8 mouse cellular contexts compared by ENCODE assay signal in the genomic region with DNA sequence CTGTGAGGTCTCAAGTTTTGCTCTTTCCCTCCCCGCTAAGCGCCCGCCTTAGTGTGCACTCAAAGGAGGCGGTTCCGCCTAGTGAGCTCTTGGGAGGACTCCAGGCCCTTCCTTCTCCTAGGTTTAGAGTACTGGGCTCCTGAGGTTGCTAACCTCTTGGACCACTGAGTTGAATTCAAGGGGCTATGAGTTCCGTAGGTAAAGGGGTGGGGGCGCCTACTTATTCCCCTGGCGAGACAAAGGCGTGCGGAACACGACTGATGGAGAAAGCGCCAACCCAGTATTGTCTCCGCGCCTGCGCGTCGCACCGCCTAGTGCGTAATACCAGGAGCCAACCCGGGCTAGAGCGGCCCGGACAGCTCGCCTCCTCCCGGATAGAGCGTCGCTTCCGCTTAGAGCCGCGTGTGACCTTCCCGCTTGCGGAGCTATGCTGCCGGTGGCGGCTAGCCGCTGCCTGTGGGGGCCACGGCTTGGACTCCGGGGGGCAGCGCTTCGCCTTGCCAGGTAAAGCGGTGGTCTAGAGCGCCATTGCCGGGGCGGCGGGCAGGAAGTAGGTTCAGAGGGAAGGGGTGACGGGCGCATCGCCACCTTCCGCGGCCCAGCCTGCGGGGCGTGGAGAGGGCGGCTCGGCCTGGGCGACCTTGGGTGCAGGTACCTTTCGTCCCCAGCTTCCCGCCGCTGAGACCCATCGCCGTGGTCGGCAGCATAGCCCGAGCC. TPM values are rescaled to one million over a fixed set of nuclear protein-coding genes. Genes with fewer than 3 reads are reported as not detected.
DNase-seq lines count a peak whose midpoint lies in the region; ATAC-seq and TF ChIP-seq lines count a peak whose summit lies in the region.

Gene Mrpl12, plus strand, starts transcription at position 349 of the 717 bp plus-strand sequence.

- 0 out of 2 replicates have a peak, but pooled peaks have one; percentile 14 for TF ChIP-seq EP300 in ES-Bruce4 (IDR thresholded peaks at IDR 0.05; ENCODE audit: insufficient read depth, low read depth, low read length)

- DNase-seq in forebrain, embryonic 14.5 days (ENCODE audit: low spot score): peak; percentile 99
- DNase-seq in heart, postnatal 14 days: peak; percentile 90
- peak; percentile 90 for DNase-seq in layer of hippocampus, adult 11-12 months (ENCODE audit: low spot score)
- peak; percentile 87 to 90 for DNase-seq in lung, adult 18-20 months
- peak; percentile 91 for DNase-seq in testis, postnatal 14 days (ENCODE audit: low spot score)

- peak within 1 kb of the TSS; percentile 97 for H3K4me3 ChIP-seq in ES-Bruce4 (ENCODE audit: low read depth, low read length)
- H3K4me3 ChIP-seq in forebrain, embryonic 14.5 days (ENCODE audit: low read depth, low read length): peak within 1 kb of the TSS; percentile 97
- peak within 1 kb of the TSS; percentile 95 for H3K4me3 ChIP-seq in neural tube, embryonic 15.5 days (replicated peaks)

- peaks cover 31% of the 10 kb centered on the region for H3K36me3 ChIP-seq in ES-Bruce4 (ENCODE audit: control insufficient read depth, insufficient read depth, low read length, poor library complexity, severe bottlenecking)
- peaks cover 74% of the 10 kb centered on the region for H3K36me3 ChIP-seq in forebrain, embryonic 14.5 days (ENCODE audit: control insufficient read depth, insufficient read depth, low read length)
- peaks cover 68% of the 10 kb centered on the region for H3K36me3 ChIP-seq in neural tube, embryonic 15.5 days

- TF ChIP-seq CTCF in ES-Bruce4 (IDR thresholded peaks at IDR 0.05; ENCODE audit: low read depth, low read length): no peak

- WGBS in forebrain, embryonic 14.5 days: under 1% methylated on average over 59 of the region's 60 CpGs
- under 1% methylated on average over 56 of the region's 60 CpGs for WGBS in neural tube, embryonic 15.5 days

- H3K4me1 ChIP-seq in ES-Bruce4 (ENCODE audit: control insufficient read depth, insufficient read depth, low read length): peaks cover under 1% of the 10 kb centered on the region
- H3K4me1 ChIP-seq in forebrain, embryonic 14.5 days (ENCODE audit: control insufficient read depth, insufficient read depth, low read length): peaks cover 7% of the 10 kb centered on the region
- peaks cover 21% of the 10 kb centered on the region for H3K4me1 ChIP-seq in neural tube, embryonic 15.5 days

- H3K9ac ChIP-seq in ES-Bruce4 (ENCODE audit: low read depth, poor library complexity, severe bottlenecking): peak within 1 kb of the TSS; percentile 87
- peak within 1 kb of the TSS; percentile 86 for H3K9ac ChIP-seq in forebrain, embryonic 14.5 days (ENCODE audit: low read length)
- H3K9ac ChIP-seq in neural tube, embryonic 15.5 days (replicated peaks): peak within 1 kb of the TSS; percentile 86

- H3K4me2 ChIP-seq in forebrain, embryonic 14.5 days (ENCODE audit: low read length): peak within 1 kb of the TSS; percentile 90
- H3K4me2 ChIP-seq in neural tube, embryonic 15.5 days: peak within 1 kb of the TSS; percentile 79

- TF ChIP-seq POLR2A in ES-Bruce4 (IDR thresholded peaks at IDR 0.05; ENCODE audit: insufficient read depth, low read length): peak; percentile 48

- H3K27ac ChIP-seq in ES-Bruce4 (ENCODE audit: insufficient read depth, low read length): peak within 1 kb of the TSS; percentile 42
- peak within 1 kb of the TSS; percentile 91 for H3K27ac ChIP-seq in forebrain, embryonic 14.5 days (ENCODE audit: low read depth, low read length)
- peak within 1 kb of the TSS; percentile 91 for H3K27ac ChIP-seq in neural tube, embryonic 15.5 days (replicated peaks)

- no peaks in the 10 kb centered on the region for H3K27me3 ChIP-seq in ES-Bruce4 (ENCODE audit: control insufficient read depth, insufficient read depth, low read length, poor library complexity, severe bottlenecking)
- no peaks in the 10 kb centered on the region for H3K27me3 ChIP-seq in forebrain, embryonic 14.5 days (replicated peaks; ENCODE audit: control insufficient read depth, insufficient read depth, low read length)
- H3K27me3 ChIP-seq in neural tube, embryonic 15.5 days (replicated peaks): no peaks in the 10 kb centered on the region

- intact Hi-C loops in heart, postnatal 14 days (cut with DNase I): no loop called here

- peak; percentile 86 for ATAC-seq in cerebellum, adult (ENCODE audit: insufficient number of reproducible peaks, low FRiP score, low TSS enrichment)
- ATAC-seq in forebrain, embryonic 14.5 days: peak; percentile 97
- peak; percentile 97 for ATAC-seq in neural tube, embryonic 15.5 days (ENCODE audit: low FRiP score)

- no peaks in the 10 kb centered on the region for H3K9me3 ChIP-seq in ES-Bruce4 (replicated peaks; ENCODE audit: control insufficient read depth, insufficient read depth, low read length, poor library complexity, severe bottlenecking)
- H3K9me3 ChIP-seq in forebrain, embryonic 14.5 days (replicated peaks; ENCODE audit: control insufficient read depth, low read length): no peaks in the 10 kb centered on the region
- H3K9me3 ChIP-seq in neural tube, embryonic 15.5 days (replicated peaks): no peaks in the 10 kb centered on the region

RNA-seq across cellular contexts. Expression of gene Mrpl12, which starts in this region (rescaled TPM):
- polyA plus RNA-seq in ES-Bruce4 (2011; ENCODE audit: insufficient read depth, insufficient read length, low read depth, missing spikeins): 83.6 and 90.5 TPM in 2 replicates
- polyA plus RNA-seq in forebrain, embryonic 14.5 days (2014; fragmentation: Nextera tagmentation; extraction: Ambion mirVana): 143 and 155 TPM in 2 replicates
- total RNA-seq in heart, postnatal 14 days (2021): 100 to 1,000 TPM; 222 to 244 TPM
- polyA plus RNA-seq in neural tube, embryonic 15.5 days (2015; fragmentation: Nextera tagmentation; extraction: Ambion mirVana): 142 and 144 TPM in 2 replicates

Comparison
In these comparisons a context has a peak if more than half of its experiments do, and no peak if none do; other contexts are left out.
1. Peak in every context shown above with its lines: DNase-seq, ATAC-seq, H3K4me3 ChIP-seq and H3K27ac ChIP-seq.